Mouse (Mus musculus) forebrain, embryonic 11.5 days (tissue): ENCODE data around the gene Map3k5. TPM values are rescaled to one million over a fixed set of nuclear protein-coding genes. Genes with fewer than 3 reads are reported as not detected.

Experiments used
- ATAC-seq: fragments of 200-750 bp; cut with Nextera tagmentation; replicated peaks from 2 replicates; pipeline ENCODE4 v1.8.0; 2017; ENCODE audit warnings: moderate TSS enrichment; ENCODE audit not compliant: low FRiP score
- DNase-seq: peaks from one replicate; pipeline ENCODE4 v3.0.0-alpha.2; 2017; ENCODE audit warnings: low spot score
- H3K27ac ChIP-seq: fragments of 300-500 bp; sonication (generic); 2 replicates; pipeline ENCODE4 v1.5.1; 2014; ENCODE audit warnings: low read depth, low read length
- H3K27me3 ChIP-seq: fragments of 300-500 bp; sonication (generic); 2 replicates; pipeline ENCODE4 v1.6.1; 2014; ENCODE audit warnings: mild to moderate bottlenecking, low read length, mixed read lengths; ENCODE audit not compliant: control insufficient read depth, insufficient read depth
- H3K36me3 ChIP-seq: fragments of 300-500 bp; sonication (generic); 2 replicates; pipeline ENCODE4 v1.6.1; 2014; ENCODE audit warnings: mild to moderate bottlenecking, low read length, moderate library complexity, mixed read lengths; ENCODE audit not compliant: control insufficient read depth, insufficient read depth
- H3K4me1 ChIP-seq: fragments of 300-500 bp; sonication (generic); replicated peaks from 2 replicates; pipeline ENCODE4 v1.6.1; 2014; ENCODE audit warnings: low read length, mixed read lengths; ENCODE audit not compliant: control insufficient read depth, insufficient read depth
- H3K4me2 ChIP-seq: fragments of 300-500 bp; sonication (generic); 2 replicates; pipeline ENCODE4 v1.6.1; 2014; ENCODE audit warnings: low read depth, mild to moderate bottlenecking, low read length, moderate library complexity, mixed read lengths; ENCODE audit not compliant: severe bottlenecking
- H3K4me3 ChIP-seq: fragments of 300-500 bp; sonication (generic); 2 replicates; pipeline ENCODE4 v1.5.1; 2014; ENCODE audit warnings: low read depth, low read length
- H3K9ac ChIP-seq: fragments of 300-500 bp; sonication (generic); 2 replicates; pipeline ENCODE4 v1.6.1; 2014; ENCODE audit warnings: low read length
- H3K9me3 ChIP-seq: fragments of 300-500 bp; sonication (generic); 2 replicates; pipeline ENCODE4 v1.6.1; 2016; ENCODE audit warnings: low read length, mixed read lengths; ENCODE audit not compliant: control insufficient read depth
- whole genome bisulfite sequencing: fragments of 180-500 bp; shearing (Covaris S2); extraction: QIAGEN DNeasy Blood & Tissue Kit; methylation state at CpG from one replicate; pipeline ENCODE4 v1.1.7; 2014; 5-methylcytosine and 5-hydroxymethylcytosine counted together
- polyA plus RNA-seq: library from polyadenylated mRNA; unstranded; fragments of >200 nt; fragmentation: Nextera tagmentation; extraction: Ambion mirVana; gene quantifications from 2 replicates; pipeline ENCODE4 v1.2.1, GENCODE M21; 2014

The Map3k5 gene
- polyA plus RNA-seq, 1 experiment from 2014 or later, result 0.49 TPM

GRCm38 (mm10) chr10:20025781-20026520 is 91.7 kb downstream of the Map3k5 start:
- H3K9me3 ChIP-seq, result no peaks in the 10 kb centered on the region
- DNase-seq, result no peak
- ATAC-seq, result no peak
- H3K36me3 ChIP-seq, result no peaks in the 10 kb centered on the region
- no peak overlapping the region for H3K9ac ChIP-seq
- H3K27ac ChIP-seq, result no peak overlapping the region
- no peak overlapping the region for H3K4me3 ChIP-seq
- H3K4me1 ChIP-seq, result no peaks in the 10 kb centered on the region
- no peaks in the 10 kb centered on the region for H3K27me3 ChIP-seq
- no peak overlapping the region for H3K4me2 ChIP-seq
- 91% methylated on average over 12 of the region's 12 CpGs for WGBS

DNA sequence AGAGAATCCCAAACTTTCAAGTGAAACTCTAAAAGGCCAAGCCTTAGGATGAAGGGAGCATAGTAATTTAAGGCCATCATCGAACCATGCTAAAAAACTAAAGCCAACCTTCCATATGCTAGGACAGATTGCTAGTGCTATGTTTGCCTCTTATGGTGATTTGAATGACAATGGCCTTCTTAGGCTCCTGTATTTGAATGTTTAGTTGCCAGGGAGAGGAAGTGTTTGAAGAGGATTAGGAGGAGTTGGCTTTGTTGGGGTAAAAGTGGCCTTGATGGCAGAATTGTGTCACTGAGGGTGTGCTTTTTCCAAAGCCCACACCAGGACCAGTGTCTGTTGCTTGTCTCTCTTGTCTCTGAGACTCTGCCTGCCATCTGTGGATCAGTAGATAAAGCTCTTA is 96.4 kb downstream of the Map3k5 start:
- no peak overlapping the region for H3K27ac ChIP-seq
- no peak overlapping the region for H3K4me2 ChIP-seq
- no peaks in the 10 kb centered on the region for H3K36me3 ChIP-seq
- ATAC-seq, result no peak
- no peaks in the 10 kb centered on the region for H3K9me3 ChIP-seq
- H3K4me1 ChIP-seq, result no peaks in the 10 kb centered on the region
- H3K27me3 ChIP-seq, result no peaks in the 10 kb centered on the region
- 79% methylated on average over 1 of the region's 1 CpGs for WGBS
- no peak overlapping the region for H3K9ac ChIP-seq
- no peak for DNase-seq
- H3K4me3 ChIP-seq, result no peak overlapping the region

DNA sequence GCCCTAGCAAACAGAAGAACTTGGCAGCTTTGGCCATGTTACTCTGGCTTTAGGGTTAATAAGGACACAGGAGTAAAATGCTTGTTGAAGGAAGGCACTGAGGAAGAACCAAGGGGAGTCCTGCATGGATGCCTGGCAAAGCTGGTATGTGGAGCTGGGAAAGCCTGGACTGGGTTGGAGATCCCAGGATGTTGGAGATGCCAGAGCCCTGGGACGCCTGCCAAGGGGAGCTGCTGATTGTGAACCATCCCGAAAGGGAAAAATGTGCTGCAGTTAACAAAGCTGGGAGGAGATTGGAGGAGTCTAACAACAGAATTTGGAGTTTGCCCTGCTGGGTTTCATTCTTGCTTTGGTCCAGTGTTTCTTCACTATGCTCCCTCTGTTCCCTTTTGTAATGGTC is 97.7 kb downstream of the Map3k5 start:
- ATAC-seq (no peak), DNase-seq (no peak)
- WGBS, result 88% methylated on average over 2 of the region's 2 CpGs

GRCm38 (mm10) chr10:20036375-20036774 is 102.1 kb downstream of the Map3k5 start:
- 87% methylated on average over 2 of the region's 2 CpGs for WGBS
- Histone ChIP-seq H3K4me2 (no peak overlapping the region), H3K27ac (no peak overlapping the region), H3K9me3 (no peaks in the 10 kb centered on the region), H3K27me3 (no peaks in the 10 kb centered on the region), H3K9ac (no peak overlapping the region), H3K36me3 (no peaks in the 10 kb centered on the region), H3K4me1 (no peaks in the 10 kb centered on the region), H3K4me3 (no peak overlapping the region)
- ATAC-seq, result no peak
- DNase-seq, result no peak

More for the DNA sequence above, 97.7 kb downstream of the Map3k5 start:
- no peaks in the 10 kb centered on the region for H3K27me3 ChIP-seq
- no peak overlapping the region for H3K27ac ChIP-seq
- H3K4me2 ChIP-seq, result no peak overlapping the region
- no peaks in the 10 kb centered on the region for H3K36me3 ChIP-seq
- H3K9me3 ChIP-seq, result no peaks in the 10 kb centered on the region
- H3K4me3 ChIP-seq, result no peak overlapping the region
- no peaks in the 10 kb centered on the region for H3K4me1 ChIP-seq
- no peak overlapping the region for H3K9ac ChIP-seq

DNA sequence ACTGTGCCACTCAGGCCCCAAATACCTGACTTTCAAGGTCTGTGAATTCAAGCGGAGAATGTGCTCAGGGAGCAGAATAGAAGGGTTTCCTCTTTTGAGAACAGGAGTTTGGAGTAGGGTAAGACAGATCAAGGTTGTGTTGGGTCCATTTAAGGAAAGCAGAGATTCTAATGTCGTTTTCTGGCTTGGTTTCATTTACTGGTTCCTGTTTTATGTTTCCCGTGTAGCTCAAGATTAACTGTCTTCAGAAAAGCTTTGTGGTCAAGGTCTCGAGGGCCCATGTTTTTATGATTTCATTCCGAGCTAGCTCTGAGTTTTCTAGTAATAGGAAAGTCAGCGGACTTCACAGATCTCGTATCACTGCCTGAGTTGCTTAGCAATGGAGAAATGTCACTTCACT is 102.6 kb downstream of the Map3k5 start:
- ATAC-seq (no peak), DNase-seq (no peak)
- Histone ChIP-seq H3K9me3 (no peaks in the 10 kb centered on the region), H3K4me2 (no peak overlapping the region), H3K27me3 (no peaks in the 10 kb centered on the region), H3K27ac (no peak overlapping the region), H3K9ac (no peak overlapping the region), H3K4me1 (no peaks in the 10 kb centered on the region), H3K4me3 (no peak overlapping the region), H3K36me3 (no peaks in the 10 kb centered on the region)
- WGBS, result 84% methylated on average over 7 of the region's 7 CpGs

DNA sequence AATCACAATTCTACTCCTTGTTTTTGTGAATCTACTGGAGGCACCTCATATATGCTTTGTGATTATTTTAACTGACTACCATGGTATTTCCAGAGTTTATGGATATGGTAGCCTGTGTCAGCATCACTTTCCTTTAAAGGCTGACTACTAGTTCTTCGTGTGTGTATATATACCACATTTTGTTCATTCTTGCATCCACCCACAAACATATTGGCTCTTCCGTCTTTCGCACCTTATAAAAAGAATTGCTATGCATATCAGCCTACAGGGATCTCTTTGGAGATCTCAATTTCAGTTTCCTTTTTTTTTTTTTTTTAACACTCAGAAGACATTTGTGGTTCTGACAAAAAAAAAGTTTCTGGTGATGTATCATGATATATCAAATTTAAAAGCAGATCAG is 105.3 kb downstream of the Map3k5 start:
- DNase-seq, result no peak
- H3K9me3 ChIP-seq, result no peaks in the 10 kb centered on the region
- 92% methylated on average over 3 of the region's 3 CpGs for WGBS
- no peaks in the 10 kb centered on the region for H3K36me3 ChIP-seq
- H3K4me1 ChIP-seq, result no peaks in the 10 kb centered on the region
- H3K4me3 ChIP-seq, result no peak overlapping the region
- H3K27me3 ChIP-seq, result no peaks in the 10 kb centered on the region
- no peak overlapping the region for H3K9ac ChIP-seq
- no peak overlapping the region for H3K4me2 ChIP-seq
- ATAC-seq, result no peak
- H3K27ac ChIP-seq, result no peak overlapping the region

- no peaks in the 10 kb centered on the region for H3K36me3 ChIP-seq
- no peaks in the 10 kb centered on the region for H3K4me1 ChIP-seq
- H3K9me3 ChIP-seq, result no peaks in the 10 kb centered on the region
- no peak overlapping the region for H3K4me3 ChIP-seq
- no peak overlapping the region for H3K4me2 ChIP-seq
- no peak overlapping the region for H3K9ac ChIP-seq
- H3K27me3 ChIP-seq, result no peaks in the 10 kb centered on the region
- ATAC-seq, result no peak
- DNase-seq, result no peak
- H3K27ac ChIP-seq, result no peak overlapping the region
- 73% methylated on average over 7 of the region's 7 CpGs for WGBS
These were observed 105.8 kb downstream of the Map3k5 start for GRCm38 (mm10) chr10:20040116-20040515.

DNA sequence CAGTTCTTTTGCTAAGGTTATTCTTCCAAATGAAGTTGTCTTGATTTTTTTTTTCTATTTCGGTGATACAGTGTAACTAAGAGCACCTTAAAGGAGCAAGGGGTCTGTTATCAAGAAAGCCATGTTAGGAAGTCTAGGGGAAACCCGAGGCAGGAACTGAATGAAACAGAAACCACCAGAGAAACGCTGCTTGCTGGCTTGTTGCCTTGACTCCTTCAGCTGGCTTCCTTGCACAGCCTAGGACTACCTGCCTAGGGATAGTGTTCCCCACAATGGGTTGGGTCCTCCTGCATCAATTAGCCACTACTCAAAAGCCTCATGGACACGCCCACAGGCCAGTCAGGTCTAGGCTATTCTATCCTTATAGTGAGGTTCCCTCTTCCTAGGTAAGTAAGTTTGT is 106.4 kb downstream of the Map3k5 start:
- no peak for ATAC-seq
- Histone ChIP-seq H3K9ac (no peak overlapping the region), H3K4me2 (no peak overlapping the region), H3K9me3 (no peaks in the 10 kb centered on the region), H3K36me3 (no peaks in the 10 kb centered on the region), H3K4me1 (no peaks in the 10 kb centered on the region), H3K27me3 (no peaks in the 10 kb centered on the region), H3K4me3 (no peak overlapping the region), H3K27ac (no peak overlapping the region)
- DNase-seq, result no peak
- 87% methylated on average over 4 of the region's 4 CpGs for WGBS

DNA sequence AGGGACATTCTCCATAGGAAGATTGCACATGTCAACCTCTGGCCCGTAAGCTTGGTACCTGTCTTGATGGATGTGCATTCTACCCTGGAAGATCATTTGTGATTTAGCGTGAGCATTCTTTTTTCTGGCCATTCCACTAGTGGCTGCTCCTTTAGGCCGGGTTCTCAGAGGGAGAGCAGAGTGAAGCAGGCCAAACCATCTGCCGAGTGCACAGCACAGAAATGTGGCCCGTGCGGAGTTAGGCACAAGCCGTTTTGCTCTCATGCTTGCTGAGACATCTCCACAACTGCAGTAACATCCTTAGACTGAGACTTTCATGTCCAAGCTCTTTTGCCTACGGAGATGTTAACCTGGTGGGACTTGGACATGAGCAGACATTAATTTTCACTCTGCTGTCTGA is 107.8 kb downstream of the Map3k5 start:
- Histone ChIP-seq H3K27ac (no peak overlapping the region), H3K9ac (no peak overlapping the region), H3K4me2 (no peak overlapping the region), H3K4me3 (no peak overlapping the region), H3K27me3 (no peaks in the 10 kb centered on the region), H3K36me3 (no peaks in the 10 kb centered on the region), H3K4me1 (no peaks in the 10 kb centered on the region), H3K9me3 (no peaks in the 10 kb centered on the region)
- ATAC-seq, result no peak
- DNase-seq, result no peak
- 96% methylated on average over 8 of the region's 8 CpGs for WGBS
